Mouse (Mus musculus) CH12F3 (cell line): ENCODE data around the gene Retsat.

Experiments used
- in situ Hi-C: fragments of 300-500 bp; cut with MboI; formaldehyde crosslinking; loops from 2 replicates; pipeline ENCODE4 v1.14.3; 2020; ENCODE audit warnings: low sequenced_read_pairs

Gene Retsat

GRCm38 (mm10) chr6:72656053-72656442 lies 57.8 kb downstream of the Retsat start:
- in situ Hi-C loops, result loop anchor here (25.0 kb wide), 1 partner anchor 181 kb away; no protein-coding TSS in a partner anchor

- in situ Hi-C loops, result loop anchor here (25.0 kb wide), 1 partner anchor 179 kb away; no protein-coding TSS in a partner anchor
Observed at GRCm38 (mm10) chr6:72658006-72658405, 59.7 kb downstream of the Retsat start.
